Mouse (Mus musculus) spleen, adult 2 months (tissue): ENCODE data around the gene Sdk1.

ENCODE experiments used
- CTCF ChIP-seq: fragments of 200-500 bp; IDR thresholded peaks from 2 replicates; pipeline ENCODE4 v1.5.1; 2011; ENCODE audit warnings: mild to moderate bottlenecking, inconsistent platforms; ENCODE audit not compliant: insufficient read depth, insufficient read length, insufficient replicate concordance; ENCODE audit errors: extremely low read depth
- POLR2A ChIP-seq: fragments of 200-500 bp; IDR thresholded peaks from 2 replicates; pipeline ENCODE4 v1.6.1; 2011; ENCODE audit warnings: low read depth, low read length, inconsistent platforms

GRCm38 (mm10) chr5:141415644-141416243, 174.5 kb downstream of the Sdk1 start:
- no peak for TF ChIP-seq CTCF
- no peak for TF ChIP-seq POLR2A
